ENCODE assay signal across 9 mouse cellular contexts in the genomic region with DNA sequence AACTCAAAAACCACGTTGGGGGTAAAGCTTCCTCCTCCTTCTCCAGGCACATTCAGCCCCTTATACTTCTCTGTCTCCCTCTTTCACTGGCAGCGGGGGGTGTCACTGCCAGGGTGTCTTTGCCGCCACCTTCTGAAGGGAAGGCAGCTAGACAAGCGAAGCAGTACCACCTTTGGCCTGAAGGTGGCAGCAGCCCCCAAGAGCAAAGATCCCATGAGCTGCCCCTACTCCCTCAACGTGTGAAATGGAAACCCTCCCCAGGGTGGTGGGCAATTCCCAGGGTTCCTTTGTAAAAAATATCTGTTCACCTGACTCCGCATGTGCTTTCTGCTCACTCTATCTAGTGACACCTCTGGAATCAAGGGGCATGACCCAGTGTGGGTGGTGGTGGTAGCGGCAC. TPM values are rescaled to one million over a fixed set of nuclear protein-coding genes. Genes with fewer than 3 reads are reported as not detected.
DNase-seq lines count a peak whose midpoint lies in the region; TF ChIP-seq lines count a peak whose summit lies in the region.
"Had no signal": no experiment of that assay in that cellular context is flagged by ENCODE, and none has a peak within 500 bp of the region (broad histone marks: within the 10 kb centered on the region; RNA-seq: fewer than 3 reads in every experiment).

No protein-coding gene starts in this region.

- no peaks in the 10 kb centered on the region for H3K79me3 ChIP-seq in C2C12 (ENCODE audit: low read depth)

- no peak overlapping the region for H3ac ChIP-seq in C2C12 (ENCODE audit: control insufficient read depth, insufficient read length, low read depth)

- no peaks in the 10 kb centered on the region for H3K79me2 ChIP-seq in C2C12 (ENCODE audit: control insufficient read depth, insufficient read depth)

- no peaks in the 10 kb centered on the region for H3K36me3 ChIP-seq in C2C12 (ENCODE audit: control insufficient read depth, insufficient read depth)

- TF ChIP-seq CTCF in C2C12 (IDR thresholded peaks at IDR 0.05; ENCODE audit: control insufficient read depth, insufficient read depth, insufficient read length) = peak; percentile 87

- no peaks in the 10 kb centered on the region for H3K27me3 ChIP-seq in C2C12 (ENCODE audit: control insufficient read depth, insufficient read depth, insufficient read length)

- no peak overlapping the region for H3K4me3 ChIP-seq in C2C12 (ENCODE audit: insufficient read depth, poor library complexity, severe bottlenecking)
- H3K4me3 ChIP-seq: erythroblast, embryonic 14.5 days had no signal

- DNase-seq in adrenal gland, adult 18-20 months (ENCODE audit: low spot score in 2 of 2) = peak; percentile 86 to 91
- DNase-seq in embryo, embryonic 10.5 days (ENCODE audit: low spot score) = peak; percentile 88
- peak; percentile 70 to 81 for DNase-seq in gastrocnemius, postnatal 4 days (ENCODE audit: low spot score in 2 of 2)
- peak; percentile 86 to 93 for DNase-seq in kidney, postnatal 25 days
- DNase-seq in lung, adult 18-20 months = peak; percentile 83 to 85
- DNase-seq in retina, postnatal 1 day = peak; percentile 88
- DNase-seq in thymus, postnatal 36 days = peak; percentile 83 to 86

TF ChIP-seq in C2C12, 6 proteins besides CTCF, POLR2A, EP300 and RAD21:
- TF ChIP-seq USF1 (IDR thresholded peaks at IDR 0.05; ENCODE audit: low read depth) = no peak
- no peak for TF ChIP-seq CEBPB (IDR thresholded peaks at IDR 0.05; ENCODE audit: low read depth)
- TF ChIP-seq MYOG (IDR thresholded peaks at IDR 0.05; ENCODE audit: control insufficient read depth, extremely low read depth, insufficient read length) = no peak
- TF ChIP-seq FOSL1 (IDR thresholded peaks at IDR 0.05; ENCODE audit: insufficient read depth, low read length, poor library complexity, severe bottlenecking) = no peak
- no peak for TF ChIP-seq MYOD1 (IDR thresholded peaks at IDR 0.05; ENCODE audit: control insufficient read depth, insufficient read length, low read depth)
- no peak for TF ChIP-seq MAX (IDR thresholded peaks at IDR 0.05)

RNA-seq across cellular contexts. Expression of gene Abhd11, which starts 6.5 kb away (rescaled TPM):
- 26.8 TPM for polyA plus RNA-seq in C2C12 (2012; fragmentation: generic; extraction: Trizol)
- 10 to 100 TPM; 52.3 to 59.7 TPM for total RNA-seq in adrenal gland, adult 18-20 months (2021)
- 10 to 100 TPM; 44.0 to 44.6 TPM for total RNA-seq in gastrocnemius, postnatal 4 days (2021)

RNA-seq across cellular contexts. Expression of gene Stx1a, which starts 7.8 kb away (rescaled TPM):
- 5.3 TPM for polyA plus RNA-seq in C2C12 (2012; fragmentation: generic; extraction: Trizol)
- 1 to 10 TPM; 6.0 to 7.2 TPM for total RNA-seq in adrenal gland, adult 18-20 months (2021)
- 1 to 10 TPM; 4.5 to 5.1 TPM for total RNA-seq in gastrocnemius, postnatal 4 days (2021)

RNA-seq across cellular contexts. Expression of gene Cldn3, which starts 29.5 kb away (rescaled TPM):
- not detected for polyA plus RNA-seq in C2C12 (2012; fragmentation: generic; extraction: Trizol)
- total RNA-seq in adrenal gland, adult 18-20 months (2021) = under 1 TPM; 0.50 to 0.54 TPM
- under 1 TPM in 1 of 2 experiments, not detected in 1; 0.29 TPM for total RNA-seq in gastrocnemius, postnatal 4 days (2021)

RNA-seq across cellular contexts. Expression of gene Dnajc30, which starts 48.5 kb away (rescaled TPM):
- 16.8 TPM for polyA plus RNA-seq in C2C12 (2012; fragmentation: generic; extraction: Trizol)
- 10 to 100 TPM; 25.8 to 30.3 TPM for total RNA-seq in adrenal gland, adult 18-20 months (2021)
- 10 to 100 TPM; 23.8 to 25.2 TPM for total RNA-seq in gastrocnemius, postnatal 4 days (2021)

RNA-seq across cellular contexts. Expression of gene Bud23, which starts 49.3 kb away (rescaled TPM):
- 63.8 TPM for polyA plus RNA-seq in C2C12 (2012; fragmentation: generic; extraction: Trizol)
- 10 to 100 TPM; 45.7 to 55.0 TPM for total RNA-seq in adrenal gland, adult 18-20 months (2021)
- 10 to 100 TPM; 29.9 to 33.3 TPM for total RNA-seq in gastrocnemius, postnatal 4 days (2021)
